Mouse (Mus musculus) midbrain, postnatal 0 days (tissue): Measurements from ENCODE around the gene Anks6. TPM values are rescaled to one million over a fixed set of nuclear protein-coding genes. Genes with fewer than 3 reads are reported as not detected.

Experiments
- ATAC-seq: fragments of 200-750 bp; cut with Nextera tagmentation; 2 replicates; pipeline ENCODE4 v1.8.0; 2017; ENCODE audit warnings: moderate number of reproducible peaks, mild to moderate bottlenecking, moderate TSS enrichment, moderate library complexity; ENCODE audit not compliant: low FRiP score
- DNase-seq: peaks from one replicate; pipeline ENCODE4 v3.0.0-alpha.2; 2015; ENCODE audit warnings: low spot score
- H3K27ac ChIP-seq: fragments of 300-500 bp; sonication (generic); 2 replicates; pipeline ENCODE4 v1.5.1; 2014; ENCODE audit warnings: low read depth, mild to moderate bottlenecking, low read length, mixed read lengths
- H3K27me3 ChIP-seq: fragments of 300-500 bp; sonication (generic); 2 replicates; pipeline ENCODE4 v1.6.1; 2014; ENCODE audit warnings: low read length, control low read depth, mixed read lengths; ENCODE audit not compliant: insufficient read depth
- H3K36me3 ChIP-seq: fragments of 300-500 bp; sonication (generic); 2 replicates; pipeline ENCODE4 v1.6.1; 2014; ENCODE audit warnings: low read length, control low read depth, mixed read lengths; ENCODE audit not compliant: insufficient read depth
- H3K4me1 ChIP-seq: fragments of 300-500 bp; sonication (generic); 2 replicates; pipeline ENCODE4 v1.6.1; 2014; ENCODE audit warnings: mild to moderate bottlenecking, control low read depth, antibody characterized with exemption, low read length, mixed read lengths; ENCODE audit not compliant: insufficient read depth
- H3K4me2 ChIP-seq: fragments of 300-500 bp; sonication (generic); 2 replicates; pipeline ENCODE4 v1.6.1; 2014; ENCODE audit warnings: low read depth, mild to moderate bottlenecking, low read length, mixed read lengths; ENCODE audit not compliant: poor library complexity, severe bottlenecking
- H3K4me3 ChIP-seq: fragments of 300-500 bp; sonication (generic); 2 replicates; pipeline ENCODE4 v1.5.1; 2014; ENCODE audit warnings: low read depth, mild to moderate bottlenecking, low read length, moderate library complexity
- H3K9ac ChIP-seq: fragments of 300-500 bp; sonication (generic); replicated peaks from 2 replicates; pipeline ENCODE4 v1.6.1; 2014; ENCODE audit warnings: mild to moderate bottlenecking, low read length, moderate library complexity, mixed read lengths; ENCODE audit not compliant: poor library complexity, severe bottlenecking
- H3K9me3 ChIP-seq: fragments of 300-500 bp; sonication (generic); 2 replicates; pipeline ENCODE4 v1.6.1; 2016; ENCODE audit warnings: low read length, control low read depth
- CTCF ChIP-seq: IDR thresholded peaks from 2 replicates; pipeline ENCODE4 v1.5.1; 2016; ENCODE audit warnings: antibody characterized with exemption, mild to moderate bottlenecking
- WGBS: fragments of 180-500 bp; shearing (Covaris S2); extraction: QIAGEN DNeasy Blood & Tissue Kit; methylation state at CpG from one replicate; pipeline ENCODE4 v1.1.7; 2014; 5-methylcytosine and 5-hydroxymethylcytosine counted together
- polyA plus RNA-seq: library from polyadenylated mRNA; unstranded; fragments of >200 nt; fragmentation: Nextera tagmentation; extraction: Ambion mirVana; gene quantifications from 2 replicates; pipeline ENCODE4 v1.2.1, GENCODE M21; 2015
- total RNA-seq: library from RNA; depleted of rRNA; stranded (reverse); fragments of >200 nt; gene quantifications from 2 replicates; pipeline ENCODE4 v1.2.3, GENCODE M21; 2014

The Anks6 gene
- total and polyA plus RNA-seq, 2 experiments from 2014 or later: 3.0 to 17.9 TPM

DNA sequence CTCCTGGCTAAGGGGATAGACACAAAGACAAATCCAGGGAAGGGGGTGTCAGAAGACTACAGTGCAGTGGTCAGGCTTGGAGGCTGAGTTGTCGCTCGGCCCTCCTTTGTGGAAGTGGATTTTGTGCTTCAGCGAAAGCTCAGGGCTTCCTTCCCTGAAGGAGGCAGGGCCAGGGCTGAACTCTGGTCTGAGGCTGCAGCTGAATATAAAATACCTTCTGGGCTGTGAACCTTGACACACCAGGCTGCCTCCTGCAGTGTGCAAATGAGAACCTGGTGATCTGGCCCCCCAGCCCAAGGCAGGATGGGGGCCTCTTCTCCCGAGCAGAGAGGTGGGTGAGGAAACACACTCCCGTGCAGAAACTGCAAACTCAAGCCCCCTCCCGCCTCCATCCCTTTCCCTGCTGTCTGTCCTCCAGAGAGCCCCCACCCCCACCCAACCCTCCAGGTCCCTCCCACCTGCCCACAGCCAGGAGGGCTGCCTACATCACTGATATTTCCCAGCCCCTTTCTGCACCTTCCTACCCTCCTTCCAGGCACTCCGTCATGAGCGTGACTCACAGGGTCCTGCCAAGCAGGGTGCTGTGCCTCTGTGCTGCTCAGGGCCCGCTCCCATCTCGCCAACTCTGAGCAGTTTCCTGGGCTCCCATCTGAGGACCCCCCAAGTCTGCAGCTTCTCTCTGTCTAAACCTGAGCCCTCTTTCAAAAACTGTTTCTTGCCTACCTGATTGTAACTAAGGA is 6.4 kb downstream of the Anks6 start:
- peaks cover 2% of the 10 kb centered on the region; the same call in 1 of the 2 replicates for H3K4me1 ChIP-seq

DNA sequence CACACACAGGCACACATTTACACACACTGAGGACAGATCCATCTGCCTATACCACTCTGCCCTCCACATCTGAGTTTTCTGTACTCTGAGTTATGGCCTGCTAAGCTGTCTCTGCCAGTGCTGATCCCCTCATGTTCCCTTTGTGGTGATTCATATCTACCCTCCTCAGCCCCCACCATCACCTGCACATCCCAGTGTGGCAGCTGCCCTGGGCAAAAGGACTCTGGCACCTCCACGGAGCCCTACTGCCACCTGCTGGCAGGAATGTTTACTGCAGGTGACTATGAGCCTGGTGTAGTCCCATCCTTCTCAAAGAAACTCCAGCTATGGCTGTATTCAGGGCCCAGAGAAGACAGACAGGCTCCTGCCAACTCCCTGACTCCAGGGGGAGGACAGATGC is 7.1 kb downstream of the Anks6 start:
- TF ChIP-seq CTCF: peak; percentile 97
- no peak overlapping the region for H3K4me3 ChIP-seq
- ATAC-seq: 0 out of 2 replicates have a peak, but pooled peaks have one; percentile 24
- H3K9ac ChIP-seq: no peak overlapping the region
- no peaks in the 10 kb centered on the region for H3K9me3 ChIP-seq
- 0% methylated on average over 1 of the region's 1 CpGs for WGBS
- H3K27me3 ChIP-seq: no peaks in the 10 kb centered on the region
- no peak overlapping the region for H3K4me2 ChIP-seq
- H3K4me1 ChIP-seq: peaks cover 2% of the 10 kb centered on the region; the same call in 1 of the 2 replicates
- H3K36me3 ChIP-seq: 0 out of 2 replicates have a peak, but pooled peaks cover 1% of the 10 kb centered on the region
- DNase-seq: peak; percentile 70
- 0 out of 2 replicates have a peak overlapping the region, but pooled peaks have one; percentile 3 for H3K27ac ChIP-seq

More for the DNA sequence above, 6.4 kb downstream of the Anks6 start:
- DNase-seq (no peak), ATAC-seq (no peak)
- Histone ChIP-seq H3K4me2 (no peak overlapping the region), H3K9me3 (no peaks in the 10 kb centered on the region), H3K27ac (0 out of 2 replicates have a peak overlapping the region, but pooled peaks have one; percentile 3), H3K9ac (no peak overlapping the region), H3K27me3 (no peaks in the 10 kb centered on the region), H3K4me3 (no peak overlapping the region), H3K36me3 (no peaks in the 10 kb centered on the region)
- TF ChIP-seq CTCF: no peak
- WGBS: 32% methylated on average over 8 of the region's 10 CpGs

GRCm38 (mm10) chr4:47049216-47049615 is 8.0 kb downstream of the Anks6 start:
- ATAC-seq: no peak
- no peak overlapping the region for H3K9ac ChIP-seq

GRCm38 (mm10) chr4:47047765-47048164 is 9.5 kb downstream of the Anks6 start:
- 76% methylated on average over 4 of the region's 4 CpGs for WGBS
- ATAC-seq: no peak
- TF ChIP-seq CTCF: no peak
- Histone ChIP-seq H3K27ac (no peak overlapping the region), H3K36me3 (peaks cover 12% of the 10 kb centered on the region; the same call in 1 of the 2 replicates), H3K4me1 (peaks cover 2% of the 10 kb centered on the region; the same call in 1 of the 2 replicates), H3K9ac (no peak overlapping the region), H3K4me3 (no peak overlapping the region), H3K27me3 (no peaks in the 10 kb centered on the region), H3K9me3 (no peaks in the 10 kb centered on the region), H3K4me2 (no peak overlapping the region)
- DNase-seq: no peak

More at GRCm38 (mm10) chr4:47049216-47049615, 8.0 kb downstream of the Anks6 start:
- H3K27ac ChIP-seq: no peak overlapping the region
- peaks cover 7% of the 10 kb centered on the region; the same call in 1 of the 2 replicates for H3K36me3 ChIP-seq
- no peaks in the 10 kb centered on the region for H3K27me3 ChIP-seq
- peaks cover 2% of the 10 kb centered on the region; the same call in 1 of the 2 replicates for H3K4me1 ChIP-seq
- no peak for TF ChIP-seq CTCF
- H3K9me3 ChIP-seq: no peaks in the 10 kb centered on the region
- no peak overlapping the region for H3K4me2 ChIP-seq
- 90% methylated on average over 16 of the region's 16 CpGs for WGBS
- no peak overlapping the region for H3K4me3 ChIP-seq
- no peak for DNase-seq

DNA sequence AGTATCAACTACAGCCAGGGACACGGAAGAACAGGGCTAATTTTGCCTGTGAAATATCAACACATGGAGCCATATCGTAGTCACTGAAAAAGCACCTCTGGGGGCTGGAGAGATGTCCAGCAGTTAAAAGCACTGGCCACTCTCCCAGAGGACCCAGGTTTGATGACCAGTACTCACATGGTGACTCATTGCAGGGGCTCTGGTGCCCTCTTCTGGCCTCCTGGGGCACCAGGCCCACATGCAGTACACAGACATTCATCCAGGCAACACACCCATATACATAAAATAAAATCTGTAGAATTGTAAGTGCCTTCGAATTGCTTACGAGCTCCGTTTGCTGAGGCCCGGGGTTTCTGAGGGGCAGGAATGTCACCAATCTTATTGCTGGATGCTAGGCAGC is 10.3 kb downstream of the Anks6 start:
- WGBS: 94% methylated on average over 6 of the region's 6 CpGs
- Histone ChIP-seq H3K27me3 (no peaks in the 10 kb centered on the region), H3K4me1 (peaks cover 1% of the 10 kb centered on the region; the same call in 1 of the 2 replicates), H3K4me3 (no peak overlapping the region), H3K9me3 (no peaks in the 10 kb centered on the region), H3K9ac (no peak overlapping the region), H3K27ac (no peak overlapping the region), H3K4me2 (no peak overlapping the region), H3K36me3 (peaks cover 12% of the 10 kb centered on the region; the same call in 1 of the 2 replicates)
- ATAC-seq (no peak), DNase-seq (peak; percentile 59)
- peak; percentile 64 for TF ChIP-seq CTCF

GRCm38 (mm10) chr4:47043866-47044265 is 13.4 kb downstream of the Anks6 start:
- no peaks in the 10 kb centered on the region for H3K9me3 ChIP-seq
- no peaks in the 10 kb centered on the region for H3K4me1 ChIP-seq
- peak; percentile 34 for DNase-seq
- H3K4me2 ChIP-seq: no peak overlapping the region
- WGBS: 88% methylated on average over 9 of the region's 9 CpGs
- H3K27me3 ChIP-seq: no peaks in the 10 kb centered on the region
- no peak overlapping the region for H3K27ac ChIP-seq
- no peak for TF ChIP-seq CTCF
- H3K9ac ChIP-seq: no peak overlapping the region
- no peak for ATAC-seq
- no peak overlapping the region for H3K4me3 ChIP-seq
- H3K36me3 ChIP-seq: peaks cover 34% of the 10 kb centered on the region
